Mouse (Mus musculus) cerebellum, adult 2 months (tissue): ENCODE data around the gene Gm21885. TPM values are rescaled to one million over a fixed set of nuclear protein-coding genes. Genes with fewer than 3 reads are reported as not detected.
A peak's percentile ranks its signal among the peaks of the same experiment; 100 is the strongest.

Source experiments
- DNase-seq, 2 experiments: peaks; one replicate each; pipeline ENCODE4 v3.0.0; 2021
- H3K27ac ChIP-seq: fragments of 200-500 bp; 2 replicates; pipeline ENCODE4 v1.5.1; 2012; ENCODE audit warnings: low read length, control low read depth, inconsistent platforms; ENCODE audit not compliant: insufficient read depth
- H3K27me3 ChIP-seq: fragments of 200-500 bp; 2 replicates; pipeline ENCODE4 v1.6.1; 2012; ENCODE audit warnings: inconsistent platforms, mild to moderate bottlenecking, low read length, moderate library complexity; ENCODE audit not compliant: control insufficient read depth, insufficient read depth
- H3K4me1 ChIP-seq: fragments of 200-500 bp; 2 replicates; pipeline ENCODE4 v1.6.1; 2011; ENCODE audit warnings: low read length; ENCODE audit not compliant: control insufficient read depth, insufficient read depth
- H3K4me3 ChIP-seq: fragments of 200-500 bp; replicated peaks from 2 replicates; pipeline ENCODE3; 2011; ENCODE audit warnings: mild to moderate bottlenecking, low read depth, low read length, control low read depth; ENCODE audit not compliant: insufficient read depth
- CTCF ChIP-seq: fragments of 200-500 bp; IDR thresholded peaks from 2 replicates; pipeline ENCODE4 v1.5.1; 2011; ENCODE audit warnings: low read depth, mild to moderate bottlenecking, control low read depth, low read length, moderate library complexity, borderline replicate concordance; ENCODE audit not compliant: insufficient read depth
- POLR2A ChIP-seq: fragments of 200-500 bp; IDR thresholded peaks from 2 replicates; pipeline ENCODE4 v1.6.1; 2011; ENCODE audit warnings: low read length, control low read depth, borderline replicate concordance; ENCODE audit not compliant: insufficient read depth
- WGBS: fragments of 180-500 bp; shearing (Covaris S2); methylation state at CpG from one replicate; pipeline ENCODE4 v1.1.7; 2018; 5-methylcytosine and 5-hydroxymethylcytosine counted together
- polyA plus RNA-seq: library from polyadenylated mRNA; depleted of rRNA; stranded (reverse); fragments of >200 nt; gene quantifications from 2 replicates; pipeline ENCODE4 v1.2.3, GENCODE M21; 2012

Gm21885 gene
- polyA plus RNA-seq, 1 experiment = not detected

DNA sequence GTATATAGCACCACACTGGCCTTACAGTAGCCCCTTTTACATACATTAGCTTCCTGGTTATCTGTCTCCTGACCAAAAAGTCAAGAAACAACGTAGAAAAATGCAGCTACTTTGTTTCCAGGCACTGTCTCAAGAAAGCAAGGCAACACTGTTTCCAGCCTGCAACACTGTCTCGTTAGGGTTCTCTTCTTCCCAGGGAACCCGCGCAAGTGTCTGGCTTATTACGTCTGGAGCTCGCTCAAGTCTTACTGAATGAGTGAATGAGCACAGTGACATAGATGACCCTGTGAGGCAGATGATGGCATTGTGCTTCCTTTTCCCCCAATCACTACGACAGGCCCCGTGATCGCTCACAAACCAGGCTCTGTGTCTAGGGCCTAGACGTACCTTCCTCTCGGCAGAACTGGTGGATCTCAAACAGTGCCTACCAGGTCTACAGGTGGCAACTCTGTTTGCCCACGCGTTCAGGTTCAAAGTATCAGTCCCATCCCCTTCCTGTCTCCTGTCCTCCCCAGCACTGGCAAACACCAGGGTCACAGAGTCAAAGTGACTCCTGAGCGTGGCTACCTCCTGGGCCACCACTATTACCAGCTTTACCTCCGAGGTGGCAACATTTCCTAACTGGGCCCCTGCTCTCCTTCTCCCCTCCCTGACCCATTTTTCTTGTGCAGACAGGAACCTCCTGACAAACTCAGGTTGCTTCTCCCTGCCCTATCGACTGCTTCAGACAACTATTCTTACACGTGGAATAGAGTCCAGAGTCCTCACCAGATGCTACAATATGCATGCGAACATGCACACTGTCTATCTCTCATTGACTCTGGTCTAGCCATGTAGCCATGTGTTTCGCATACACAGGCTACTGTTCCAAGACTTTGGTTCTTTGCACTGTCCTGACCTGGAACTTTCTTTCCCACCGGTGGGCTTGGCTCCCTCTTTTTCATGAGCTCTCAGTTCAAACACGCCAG, 8.4 kb upstream of the Gm21885 start:
- no peak for DNase-seq
- WGBS = 85% methylated on average over 21 of the region's 21 CpGs
- TF ChIP-seq POLR2A (no peak), CTCF (no peak)
- Histone ChIP-seq H3K27me3 (no peaks in the 10 kb centered on the region), H3K4me1 (no peaks in the 10 kb centered on the region), H3K4me3 (no peak overlapping the region), H3K27ac (no peak overlapping the region)

DNA sequence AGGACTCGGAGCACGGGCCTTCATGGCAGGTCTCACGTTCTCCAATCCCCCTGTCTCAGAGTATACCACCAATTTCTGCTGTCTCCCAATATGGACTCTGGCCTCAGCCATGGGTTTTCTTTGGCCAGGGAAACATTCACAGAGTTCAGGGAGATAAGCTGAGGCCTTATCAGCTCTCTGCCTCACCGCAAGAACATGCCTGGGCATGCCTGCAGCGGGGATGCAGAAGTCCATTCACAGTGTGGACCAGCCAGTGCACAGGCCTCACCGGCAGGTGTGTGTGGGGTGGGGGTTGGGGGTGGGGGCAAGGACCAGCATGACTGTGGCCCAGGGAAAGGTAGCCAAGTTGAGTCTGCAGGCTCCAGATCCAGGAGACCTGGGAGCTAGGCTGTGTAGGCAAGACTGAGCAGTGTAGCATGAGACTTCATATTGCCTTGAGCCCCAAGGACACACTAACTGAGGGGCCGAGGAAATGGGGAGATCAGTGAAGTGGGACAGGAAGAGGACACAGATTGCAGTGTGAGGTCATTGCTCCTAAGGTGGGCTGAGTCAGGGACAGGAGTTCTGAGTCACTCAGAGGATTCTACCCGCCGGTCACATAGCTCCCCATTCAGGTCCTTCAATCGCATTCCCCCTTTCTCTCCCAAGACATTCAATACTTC, 7.3 kb upstream of the Gm21885 start:
- DNase-seq = no peak
- WGBS = 85% methylated on average over 10 of the region's 10 CpGs
- no peaks in the 10 kb centered on the region for H3K27me3 ChIP-seq
- H3K4me1 ChIP-seq = no peaks in the 10 kb centered on the region
- TF ChIP-seq POLR2A (no peak), CTCF (no peak)
- H3K27ac ChIP-seq = no peak overlapping the region
- no peak overlapping the region for H3K4me3 ChIP-seq

DNA sequence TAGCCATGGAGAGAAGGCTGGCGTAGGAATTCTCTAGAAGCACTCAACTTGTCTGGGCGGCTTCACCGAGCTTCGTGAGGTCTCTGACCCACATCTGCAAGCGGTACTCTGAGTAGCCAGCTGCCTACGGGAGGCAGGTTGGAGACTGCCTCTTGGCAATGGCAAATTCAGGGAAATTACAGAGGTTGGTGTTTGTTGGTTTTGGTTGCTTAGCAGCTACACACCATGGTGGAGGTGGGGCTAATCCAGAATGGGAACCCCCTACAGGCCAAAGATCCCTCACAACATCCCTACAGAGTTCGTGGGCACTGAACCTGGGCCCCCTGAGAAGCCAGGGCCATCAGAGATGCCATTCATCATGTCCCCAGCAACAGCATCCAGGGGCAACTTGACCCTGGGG, 6.4 kb upstream of the Gm21885 start:
- Histone ChIP-seq H3K27ac (no peak overlapping the region), H3K4me1 (no peaks in the 10 kb centered on the region), H3K4me3 (no peak overlapping the region), H3K27me3 (no peaks in the 10 kb centered on the region)
- DNase-seq = no peak
- 86% methylated on average over 7 of the region's 7 CpGs for WGBS
- TF ChIP-seq POLR2A (no peak), CTCF (no peak)

DNA sequence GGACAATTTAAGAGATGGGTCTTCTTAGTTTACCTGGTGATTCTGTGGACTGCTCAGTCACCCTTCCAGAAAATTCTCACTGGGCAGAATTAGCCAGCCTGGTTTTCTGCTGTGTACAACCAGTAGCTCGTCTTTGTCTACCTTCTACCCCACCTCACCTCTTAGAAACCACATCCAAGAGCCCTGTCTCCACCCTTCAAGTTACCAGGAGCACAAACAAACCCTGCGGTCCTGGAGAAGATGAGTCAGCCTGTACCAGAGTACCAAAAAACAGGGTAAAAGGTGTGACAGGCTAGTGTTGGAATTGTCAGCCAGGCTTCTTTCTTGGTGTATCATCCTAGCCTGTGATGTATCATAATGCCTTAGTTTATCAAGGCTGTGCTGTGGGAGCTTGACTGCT, 6.0 kb upstream of the Gm21885 start:
- WGBS = 93% methylated on average over 2 of the region's 2 CpGs
- TF ChIP-seq CTCF (no peak), POLR2A (no peak)
- Histone ChIP-seq H3K4me3 (no peak overlapping the region), H3K27me3 (no peaks in the 10 kb centered on the region), H3K4me1 (no peaks in the 10 kb centered on the region), H3K27ac (no peak overlapping the region)
- no peak for DNase-seq

DNA sequence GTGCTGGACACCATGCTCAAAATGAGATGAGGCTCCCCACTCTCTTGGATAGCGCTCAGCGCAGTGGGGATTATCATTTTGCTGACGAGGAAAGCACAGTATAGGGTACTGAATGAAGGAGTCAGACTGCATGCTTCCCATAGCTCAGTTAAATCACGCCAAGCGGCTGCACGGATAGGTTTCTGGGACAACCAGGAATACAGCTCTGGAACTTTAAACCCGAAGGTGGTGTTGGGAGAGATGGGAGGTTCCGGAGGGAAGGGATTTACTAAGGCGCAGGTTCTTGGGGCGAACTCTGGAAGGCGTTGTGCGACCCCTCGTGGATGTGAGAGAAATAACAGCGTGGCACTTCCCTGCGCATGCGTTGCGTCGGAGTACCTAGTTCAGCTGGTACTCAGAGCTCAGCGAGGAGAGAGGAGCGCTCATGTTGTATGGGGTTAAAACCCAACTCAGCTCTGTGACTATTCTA, 4.8 kb upstream of the Gm21885 start:
- TF ChIP-seq CTCF (peak; percentile 99), POLR2A (peak; percentile 38; the same call in 1 of the 2 replicates)
- peak; percentile 93 to 96 for DNase-seq
- Histone ChIP-seq H3K27ac (peak overlapping the region; percentile 40), H3K4me3 (peak overlapping the region; percentile 54), H3K27me3 (no peaks in the 10 kb centered on the region), H3K4me1 (peaks cover 7% of the 10 kb centered on the region)
- WGBS = 7% methylated on average over 20 of the region's 20 CpGs

DNA sequence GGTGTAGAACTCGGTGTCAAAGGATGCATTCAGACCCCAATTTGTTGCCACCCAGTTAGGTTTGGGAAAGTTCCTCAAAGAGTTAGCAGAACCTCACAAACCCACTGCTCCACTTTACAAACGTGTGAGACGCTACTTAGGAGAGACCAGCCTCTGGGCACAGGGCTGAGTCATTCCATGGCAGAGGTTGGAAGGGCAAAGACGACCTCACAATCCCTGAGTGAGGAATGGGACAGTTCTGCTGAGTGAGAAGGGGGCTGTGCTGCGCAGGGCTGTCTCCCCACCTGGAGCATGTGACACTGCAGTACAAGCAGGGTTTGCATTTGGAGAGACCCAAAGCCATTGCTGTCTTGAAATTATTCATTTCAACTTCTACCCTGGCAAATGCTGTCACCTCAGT, 618 bp downstream of the Gm21885 start:
- no peak overlapping the region for H3K4me3 ChIP-seq
- peaks cover 12% of the 10 kb centered on the region for H3K4me1 ChIP-seq
- H3K27ac ChIP-seq = no peak overlapping the region
- TF ChIP-seq POLR2A (no peak), CTCF (no peak)
- no peak for DNase-seq
- 36% methylated on average over 5 of the region's 5 CpGs for WGBS
- no peaks in the 10 kb centered on the region for H3K27me3 ChIP-seq

DNA sequence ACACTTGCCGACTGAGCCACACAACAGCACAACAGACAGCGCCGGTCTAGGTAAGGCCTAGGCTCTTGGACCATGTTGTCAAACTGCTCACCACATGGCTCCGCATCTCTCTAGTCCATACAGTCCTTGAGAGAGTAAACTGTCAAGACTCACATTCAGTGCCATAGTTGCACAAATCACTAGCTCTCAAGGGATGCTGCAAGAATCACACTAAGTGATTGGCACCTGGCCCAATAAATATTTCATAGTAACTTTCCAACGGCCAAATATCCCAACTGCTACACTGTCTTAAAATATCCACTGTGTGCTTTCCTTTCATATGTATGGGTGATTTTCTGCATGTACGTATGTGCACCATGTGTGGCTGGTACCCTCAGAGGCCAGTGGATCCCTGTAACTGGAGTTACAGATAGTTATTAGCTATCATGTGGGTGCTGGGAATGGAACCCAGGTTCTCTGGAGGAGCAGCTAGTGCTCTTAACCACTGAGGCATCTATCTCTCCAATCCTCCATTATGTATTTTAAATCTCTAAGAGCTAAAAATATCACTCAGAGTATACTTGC, 1.9 kb downstream of the Gm21885 start:
- Histone ChIP-seq H3K4me3 (no peak overlapping the region), H3K27ac (no peak overlapping the region), H3K27me3 (no peaks in the 10 kb centered on the region), H3K4me1 (peaks cover 12% of the 10 kb centered on the region)
- WGBS = 82% methylated on average over 6 of the region's 6 CpGs
- TF ChIP-seq CTCF = no peak
- no peak for TF ChIP-seq POLR2A
- no peak for DNase-seq
